Mouse (Mus musculus): ENCODE measurements around the gene Adgrv1. TPM values are rescaled to one million over a fixed set of nuclear protein-coding genes. Genes with fewer than 3 reads are reported as not detected.
A peak's percentile ranks its signal among the peaks of the same experiment; 100 is the strongest.

Gene Adgrv1
- polyA plus RNA-seq, 1 experiment from 2014 or later = 2.4 TPM

GRCm38 (mm10) chr13:81596910-81597607 lies 35.9 kb downstream of the Adgrv1 start:
- no peak overlapping the region for H3K27ac ChIP-seq
- 71% methylated on average over 9 of the region's 9 CpGs for WGBS
- no peaks in the 10 kb centered on the region for H3K36me3 ChIP-seq
- H3K4me3 ChIP-seq = no peak overlapping the region
- H3K9me3 ChIP-seq = no peaks in the 10 kb centered on the region
- no peaks in the 10 kb centered on the region for H3K4me1 ChIP-seq
- H3K27me3 ChIP-seq = no peaks in the 10 kb centered on the region
- H3K9ac ChIP-seq = no peak overlapping the region
- no peak for ATAC-seq (ENCODE audit: borderline replicate concordance, extremely low read depth, low FRiP score, low TSS enrichment)
- H3K4me2 ChIP-seq = no peak overlapping the region

GRCm38 (mm10) chr13:81578692-81579091 lies 54.3 kb downstream of the Adgrv1 start:
- no peaks in the 10 kb centered on the region for H3K4me1 ChIP-seq
- no peak for ATAC-seq (ENCODE audit: borderline replicate concordance, extremely low read depth, low FRiP score, low TSS enrichment)
- no peak overlapping the region for H3K9ac ChIP-seq
- no peaks in the 10 kb centered on the region for H3K27me3 ChIP-seq
- 71% methylated on average over 8 of the region's 8 CpGs for WGBS
- H3K9me3 ChIP-seq = no peaks in the 10 kb centered on the region
- no peak overlapping the region for H3K4me2 ChIP-seq
- no peak overlapping the region for H3K27ac ChIP-seq
- H3K4me3 ChIP-seq = no peak overlapping the region
- H3K36me3 ChIP-seq = no peaks in the 10 kb centered on the region

GRCm38 (mm10) chr13:81570241-81570821 lies 62.6 kb downstream of the Adgrv1 start:
- no peak overlapping the region for H3K27ac ChIP-seq
- WGBS = 42% methylated on average over 12 of the region's 12 CpGs

GRCm38 (mm10) chr13:81550024-81550423 lies 82.9 kb downstream of the Adgrv1 start:
- Histone ChIP-seq H3K4me2 (no peak overlapping the region), H3K27me3 (no peaks in the 10 kb centered on the region), H3K36me3 (no peaks in the 10 kb centered on the region), H3K27ac (no peak overlapping the region), H3K9ac (no peak overlapping the region), H3K4me3 (no peak overlapping the region), H3K9me3 (no peaks in the 10 kb centered on the region), H3K4me1 (no peaks in the 10 kb centered on the region)
- ATAC-seq (ENCODE audit: borderline replicate concordance, extremely low read depth, low FRiP score, low TSS enrichment) = no peak
- 83% methylated on average over 1 of the region's 1 CpGs for WGBS

More at GRCm38 (mm10) chr13:81570241-81570821, 62.6 kb downstream of the Adgrv1 start:
- H3K4me1 ChIP-seq = 0 out of 2 replicates have a peak, but pooled peaks cover 5% of the 10 kb centered on the region
- no peaks in the 10 kb centered on the region for H3K9me3 ChIP-seq
- no peak overlapping the region for H3K9ac ChIP-seq
- peak overlapping the region; percentile 47 for H3K4me2 ChIP-seq
- peak; percentile 87 for ATAC-seq (ENCODE audit: borderline replicate concordance, extremely low read depth, low FRiP score, low TSS enrichment)
- H3K36me3 ChIP-seq = no peaks in the 10 kb centered on the region
- H3K4me3 ChIP-seq = peak overlapping the region; percentile 10; the same call in 1 of the 2 replicates
- H3K27me3 ChIP-seq = no peaks in the 10 kb centered on the region

- no peaks in the 10 kb centered on the region for H3K4me1 ChIP-seq
- H3K36me3 ChIP-seq = no peaks in the 10 kb centered on the region
- H3K4me3 ChIP-seq = no peak overlapping the region
- no peak overlapping the region for H3K4me2 ChIP-seq
- no peak overlapping the region for H3K27ac ChIP-seq
- no peaks in the 10 kb centered on the region for H3K9me3 ChIP-seq
- H3K9ac ChIP-seq = no peak overlapping the region
- 76% methylated on average over 2 of the region's 2 CpGs for WGBS
- ATAC-seq (ENCODE audit: borderline replicate concordance, extremely low read depth, low FRiP score, low TSS enrichment) = no peak
- H3K27me3 ChIP-seq = no peaks in the 10 kb centered on the region
Observed at GRCm38 (mm10) chr13:81534916-81535315, 98.0 kb downstream of the Adgrv1 start.

- H3K27me3 ChIP-seq = no peaks in the 10 kb centered on the region
- H3K36me3 ChIP-seq = no peaks in the 10 kb centered on the region
- H3K4me3 ChIP-seq = no peak overlapping the region
- no peaks in the 10 kb centered on the region for H3K4me1 ChIP-seq
- WGBS = 40% methylated on average over 4 of the region's 4 CpGs
- no peak overlapping the region for H3K9ac ChIP-seq
- no peaks in the 10 kb centered on the region for H3K9me3 ChIP-seq
- H3K4me2 ChIP-seq = no peak overlapping the region
- ATAC-seq (ENCODE audit: borderline replicate concordance, extremely low read depth, low FRiP score, low TSS enrichment) = no peak
- no peak overlapping the region for H3K27ac ChIP-seq
Observed at GRCm38 (mm10) chr13:81526687-81527086, 106.3 kb downstream of the Adgrv1 start.

GRCm38 (mm10) chr13:81510142-81510541 lies 122.8 kb downstream of the Adgrv1 start:
- Histone ChIP-seq H3K27me3 (no peaks in the 10 kb centered on the region), H3K9ac (no peak overlapping the region), H3K36me3 (no peaks in the 10 kb centered on the region), H3K4me1 (no peaks in the 10 kb centered on the region), H3K4me3 (no peak overlapping the region), H3K27ac (no peak overlapping the region), H3K4me2 (no peak overlapping the region), H3K9me3 (no peaks in the 10 kb centered on the region)
- WGBS = 78% methylated on average over 7 of the region's 7 CpGs
- ATAC-seq (ENCODE audit: borderline replicate concordance, extremely low read depth, low FRiP score, low TSS enrichment) = no peak

GRCm38 (mm10) chr13:81497035-81497434 lies 135.9 kb downstream of the Adgrv1 start:
- Histone ChIP-seq H3K4me3 (no peak overlapping the region), H3K9me3 (no peaks in the 10 kb centered on the region), H3K4me1 (no peaks in the 10 kb centered on the region), H3K27ac (no peak overlapping the region), H3K27me3 (no peaks in the 10 kb centered on the region), H3K36me3 (no peaks in the 10 kb centered on the region), H3K4me2 (no peak overlapping the region), H3K9ac (no peak overlapping the region)
- 58% methylated on average over 3 of the region's 3 CpGs for WGBS
- ATAC-seq (ENCODE audit: borderline replicate concordance, extremely low read depth, low FRiP score, low TSS enrichment) = no peak

- Histone ChIP-seq H3K36me3 (no peaks in the 10 kb centered on the region), H3K9ac (no peak overlapping the region), H3K4me3 (no peak overlapping the region), H3K4me1 (no peaks in the 10 kb centered on the region), H3K27ac (no peak overlapping the region), H3K9me3 (no peaks in the 10 kb centered on the region), H3K27me3 (no peaks in the 10 kb centered on the region), H3K4me2 (no peak overlapping the region)
- ATAC-seq (ENCODE audit: borderline replicate concordance, extremely low read depth, low FRiP score, low TSS enrichment) = no peak
- WGBS = 61% methylated on average over 7 of the region's 7 CpGs
Observed at GRCm38 (mm10) chr13:81491971-81492370, 141.0 kb downstream of the Adgrv1 start.

- no peak overlapping the region for H3K4me3 ChIP-seq
- H3K4me2 ChIP-seq = no peak overlapping the region
- no peaks in the 10 kb centered on the region for H3K27me3 ChIP-seq
- no peaks in the 10 kb centered on the region for H3K36me3 ChIP-seq
- ATAC-seq (ENCODE audit: borderline replicate concordance, extremely low read depth, low FRiP score, low TSS enrichment) = peak; percentile 59; the same call in 1 of the 2 replicates
- no peak overlapping the region for H3K9ac ChIP-seq
- no peaks in the 10 kb centered on the region for H3K9me3 ChIP-seq
- no peaks in the 10 kb centered on the region for H3K4me1 ChIP-seq
- no peak overlapping the region for H3K27ac ChIP-seq
Observed at GRCm38 (mm10) chr13:81486980-81487379, 146.0 kb downstream of the Adgrv1 start.

GRCm38 (mm10) chr13:81473750-81474149 lies 159.2 kb downstream of the Adgrv1 start:
- Histone ChIP-seq H3K27ac (no peak overlapping the region), H3K27me3 (no peaks in the 10 kb centered on the region), H3K4me3 (no peak overlapping the region), H3K9ac (no peak overlapping the region), H3K4me1 (no peaks in the 10 kb centered on the region), H3K4me2 (no peak overlapping the region), H3K36me3 (no peaks in the 10 kb centered on the region), H3K9me3 (no peaks in the 10 kb centered on the region)
- 0 out of 2 replicates have a peak, but pooled peaks have one; percentile 52 for ATAC-seq (ENCODE audit: borderline replicate concordance, extremely low read depth, low FRiP score, low TSS enrichment)

GRCm38 (mm10) chr13:81466661-81467060 lies 166.3 kb downstream of the Adgrv1 start:
- no peak overlapping the region for H3K27ac ChIP-seq
- H3K36me3 ChIP-seq = no peaks in the 10 kb centered on the region
- H3K9me3 ChIP-seq = no peaks in the 10 kb centered on the region
- H3K9ac ChIP-seq = no peak overlapping the region
- 63% methylated on average over 4 of the region's 4 CpGs for WGBS
- no peaks in the 10 kb centered on the region for H3K27me3 ChIP-seq
- no peak overlapping the region for H3K4me2 ChIP-seq
- no peaks in the 10 kb centered on the region for H3K4me1 ChIP-seq
- H3K4me3 ChIP-seq = no peak overlapping the region
- ATAC-seq (ENCODE audit: borderline replicate concordance, extremely low read depth, low FRiP score, low TSS enrichment) = no peak
